Mouse (Mus musculus): Measurements from ENCODE around the gene Dbx1.

The Dbx1 gene

GRCm38 (mm10) chr7:49631885-49632284 is 4.8 kb downstream of the Dbx1 start:
- no peak for DNase-seq

DNA sequence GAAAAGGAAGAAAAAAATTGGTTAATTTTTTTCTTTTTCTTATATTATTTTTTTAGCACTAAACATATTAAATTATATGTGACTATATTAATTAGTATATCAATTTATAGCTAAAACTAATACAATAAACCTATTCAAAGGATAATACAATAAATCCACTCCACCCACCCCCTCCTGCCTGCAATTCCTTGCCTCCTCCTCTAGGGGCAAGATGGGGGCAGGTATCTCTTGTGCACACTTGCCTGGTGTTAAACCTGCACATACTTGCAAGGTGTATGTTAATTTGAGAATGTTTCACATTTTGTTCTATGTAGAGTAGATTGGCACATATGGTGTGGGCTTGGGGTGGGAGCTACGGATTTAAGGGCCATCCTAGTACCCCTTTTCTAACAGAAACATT is 16.5 kb downstream of the Dbx1 start:
- DNase-seq: no peak

DNA sequence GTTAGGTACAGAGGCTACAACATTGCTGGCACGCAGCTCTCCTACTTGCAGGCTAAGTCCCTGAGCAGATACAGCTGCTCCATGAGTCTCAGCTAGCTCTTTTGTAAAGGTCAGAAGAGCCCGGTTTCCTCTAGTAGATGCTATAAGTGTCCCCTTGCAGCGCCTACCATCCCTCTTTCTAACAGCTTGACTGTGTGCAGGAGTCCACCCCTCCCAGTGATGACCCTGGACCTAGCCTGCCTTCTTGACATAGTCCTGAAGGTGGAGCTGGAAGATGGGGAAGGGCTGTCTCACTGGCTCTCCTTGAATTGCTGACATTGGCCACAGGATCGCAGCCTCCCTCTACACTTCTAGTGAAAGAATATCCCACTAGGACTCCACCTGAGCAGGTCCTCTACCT is 19.6 kb downstream of the Dbx1 start:
- no peak for DNase-seq

DNA sequence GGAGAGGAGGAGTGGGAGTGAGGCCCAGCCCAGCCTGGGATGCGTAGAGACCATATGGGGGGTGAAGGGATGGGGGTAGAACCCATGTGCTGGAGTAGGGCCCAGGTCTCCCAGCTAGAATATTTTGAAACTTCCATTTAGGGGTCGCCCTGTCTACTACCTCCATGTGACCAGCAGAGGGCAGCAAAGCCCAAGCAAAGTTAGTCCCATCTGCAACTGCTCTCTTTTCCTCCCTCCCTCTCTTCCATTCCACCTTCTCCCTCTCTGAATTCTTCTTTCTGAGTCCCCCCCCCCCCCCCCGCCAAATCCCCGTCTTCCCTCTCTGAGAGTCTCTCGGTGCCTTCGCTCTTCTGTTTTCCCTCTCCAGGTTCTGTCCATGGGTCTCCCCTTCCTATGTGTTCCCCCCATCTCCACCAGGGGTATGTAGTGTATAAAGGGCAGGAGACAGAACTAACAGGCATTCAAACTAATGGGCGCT is 20.4 kb downstream of the Dbx1 start:
- DNase-seq: peak; percentile 83

GRCm38 (mm10) chr7:49604965-49605795 is 31.5 kb downstream of the Dbx1 start:
- DNase-seq: no peak

GRCm38 (mm10) chr7:49604244-49604643 is 32.4 kb downstream of the Dbx1 start:
- no peak for DNase-seq

- peak; percentile 85 for DNase-seq
Measured at GRCm38 (mm10) chr7:49601191-49601975, 35.3 kb downstream of the Dbx1 start.

DNA sequence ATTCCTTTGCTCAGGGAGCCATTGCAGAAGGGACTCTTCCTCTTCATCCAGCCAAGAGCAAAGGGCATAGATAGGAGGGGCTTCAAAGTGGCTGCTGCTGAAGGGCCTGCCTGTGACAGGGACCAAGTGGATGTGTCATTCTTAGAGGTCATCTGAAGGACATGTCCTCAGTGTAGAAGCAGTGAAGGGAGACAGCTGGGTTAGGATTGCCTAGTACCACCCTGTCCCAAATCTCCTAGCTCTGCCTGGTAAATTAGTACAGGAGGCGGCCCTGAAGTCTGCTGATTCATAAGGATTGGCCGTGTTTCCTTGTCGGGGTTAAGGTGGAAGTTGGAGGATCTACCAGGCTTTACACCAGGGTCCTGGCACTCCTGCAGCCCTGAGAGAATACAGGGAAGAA is 36.7 kb downstream of the Dbx1 start:
- no peak for DNase-seq

DNA sequence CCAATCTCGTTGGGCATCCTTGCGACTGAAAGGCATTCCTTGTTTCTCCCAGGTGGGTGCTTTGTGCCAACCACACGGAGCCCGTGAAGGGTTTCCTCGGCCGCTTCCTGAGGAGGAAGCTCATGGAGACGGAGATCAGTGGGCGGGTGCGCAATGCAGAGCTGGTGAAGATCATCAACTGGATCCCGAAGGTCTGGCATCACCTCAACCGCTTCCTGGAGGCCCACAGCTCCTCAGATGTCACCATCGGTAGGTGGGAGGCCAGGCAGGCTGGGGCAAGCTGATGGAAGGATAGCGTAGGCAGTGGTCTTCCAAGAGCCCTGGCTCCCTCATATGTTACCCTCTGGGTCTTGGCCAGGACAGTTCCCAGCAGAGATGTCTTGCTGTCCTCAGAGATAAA is 38.4 kb downstream of the Dbx1 start:
- no peak for DNase-seq

DNA sequence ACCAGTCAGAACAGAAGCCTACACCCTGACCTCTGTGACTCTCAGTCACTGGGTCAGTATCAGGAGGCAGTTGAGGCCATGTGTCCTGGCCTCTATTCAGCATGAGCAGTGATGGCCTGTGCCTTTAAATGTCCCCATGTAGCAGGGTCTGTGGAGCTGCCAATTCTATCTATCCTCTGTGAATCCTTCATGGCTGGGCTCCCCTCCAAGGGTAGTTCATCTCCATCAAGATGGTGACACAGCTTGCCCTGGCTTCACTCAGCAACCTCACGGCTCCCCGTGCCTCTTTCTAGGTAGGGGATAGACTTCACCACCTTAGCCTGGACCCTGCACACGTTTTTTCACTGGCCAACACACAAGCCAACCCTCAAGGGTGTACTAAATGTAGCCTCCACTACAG is 38.9 kb downstream of the Dbx1 start:
- DNase-seq: no peak

DNA sequence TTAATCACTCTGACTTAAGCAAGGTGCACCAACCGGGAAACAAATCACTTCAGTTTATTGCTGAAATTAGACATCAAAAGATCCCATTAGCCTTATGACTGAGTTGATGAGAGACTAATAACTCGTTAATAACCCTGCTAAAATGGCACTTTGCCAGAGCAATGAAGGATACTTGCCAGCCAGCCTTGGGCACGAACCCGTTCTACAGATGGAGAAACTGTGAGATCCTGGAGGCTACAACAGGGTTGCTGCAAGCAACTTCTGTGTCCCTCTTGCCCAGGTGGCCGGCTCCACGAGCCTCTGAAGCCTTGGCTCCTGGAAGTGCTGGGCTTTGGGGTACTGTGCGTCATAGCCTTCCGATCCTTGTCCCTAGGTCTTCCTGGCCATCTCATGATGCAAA is 47.0 kb downstream of the Dbx1 start:
- no peak for DNase-seq

GRCm38 (mm10) chr7:49586530-49587120 is 50.0 kb downstream of the Dbx1 start:
- DNase-seq: no peak

- DNase-seq: no peak
Measured at GRCm38 (mm10) chr7:49583176-49583575, 53.5 kb downstream of the Dbx1 start.

DNA sequence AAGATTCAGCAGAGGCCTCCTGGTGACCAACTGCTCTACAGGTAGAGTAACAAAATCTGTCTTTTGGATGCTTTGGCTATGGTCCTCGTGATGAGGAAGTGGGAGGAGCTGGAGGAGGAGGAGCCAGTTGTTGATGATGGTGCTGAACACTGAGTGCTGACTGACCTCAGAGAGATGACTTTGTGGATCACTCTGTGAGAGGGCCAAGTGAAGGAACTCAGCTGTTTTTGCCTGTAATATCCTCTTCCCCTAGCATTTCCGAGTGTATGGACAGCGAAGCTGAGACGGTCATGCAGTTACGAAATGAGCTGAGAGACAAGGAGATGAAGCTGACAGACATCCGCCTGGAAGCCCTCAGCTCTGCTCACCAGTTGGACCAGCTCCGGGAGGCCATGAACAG is 54.1 kb downstream of the Dbx1 start:
- no peak for DNase-seq

DNA sequence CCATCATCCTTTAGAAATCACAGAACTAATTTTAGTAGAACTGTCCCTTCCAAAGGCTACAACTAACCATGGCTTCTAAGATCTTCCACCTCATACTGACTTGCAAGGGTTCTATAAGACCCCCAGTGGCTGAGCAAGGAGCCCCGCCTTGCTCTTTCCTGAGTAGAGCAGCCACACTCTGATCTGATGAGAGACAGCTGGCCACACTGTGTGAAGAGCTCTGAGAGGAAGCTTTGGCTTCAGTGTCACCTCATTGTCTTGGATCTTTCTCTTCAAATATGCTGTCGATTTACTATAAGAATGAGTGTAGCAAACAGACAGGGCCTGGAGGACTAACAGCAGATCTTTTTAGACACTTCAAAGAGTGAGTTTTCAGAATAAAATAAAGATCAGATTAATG is 54.7 kb downstream of the Dbx1 start:
- no peak for DNase-seq
